Mouse (Mus musculus): ENCODE measurements around the gene Stk38l. TPM values are rescaled to one million over a fixed set of nuclear protein-coding genes. Genes with fewer than 3 reads are reported as not detected.
"Not testable (repeated sequence)": the region's sequence is repeated elsewhere in the genome, so short reads cannot be mapped to it uniquely, and the experiment has no call there.

Gene Stk38l
- polyA plus RNA-seq, 1 experiment from 2014 or later = 15.1 TPM

DNA sequence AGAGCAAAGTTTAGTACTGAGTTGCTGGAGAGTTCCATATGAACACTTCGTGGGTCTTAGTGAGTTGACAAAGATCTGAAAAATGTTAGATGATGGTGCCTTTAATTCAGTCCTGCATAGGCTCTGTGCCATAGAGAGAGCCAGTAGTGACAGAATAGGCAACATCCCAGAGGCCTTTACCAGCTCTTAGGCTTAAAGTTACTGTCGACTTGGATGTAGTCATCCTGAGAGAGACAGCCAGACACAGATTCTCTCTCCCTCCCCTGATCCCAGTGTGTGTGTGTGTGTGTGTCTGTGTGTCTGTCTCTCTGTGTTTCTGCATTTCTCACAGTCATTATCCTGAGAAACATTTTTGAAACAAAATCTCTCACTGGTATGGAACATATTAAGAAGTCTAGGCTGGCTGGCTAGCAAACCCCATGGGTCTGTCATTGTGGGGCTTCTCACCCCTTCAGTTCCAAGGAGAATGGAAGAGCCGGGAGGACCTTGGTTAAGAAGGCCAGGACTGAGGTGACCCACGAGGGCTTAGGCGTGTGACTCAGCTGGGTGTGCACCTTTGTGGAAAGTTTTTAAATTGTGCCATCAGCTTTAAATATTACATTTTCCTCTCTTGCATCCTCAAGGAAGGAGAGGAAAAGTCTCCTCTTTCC lies 17.3 kb downstream of the Stk38l start:
- no peak overlapping the region for H3K4me2 ChIP-seq
- H3K27ac ChIP-seq (replicated peaks) = no peak overlapping the region
- no peaks in the 10 kb centered on the region; the same call in 1 of the 2 replicates for H3K4me1 ChIP-seq (replicated peaks)
- no peak for ATAC-seq (ENCODE audit: low read depth)
- H3K27me3 ChIP-seq = no peaks in the 10 kb centered on the region
- no peak overlapping the region for H3K9ac ChIP-seq
- no peak overlapping the region for H3K4me3 ChIP-seq
- no peaks in the 10 kb centered on the region for H3K36me3 ChIP-seq
- H3K9me3 ChIP-seq = no peaks in the 10 kb centered on the region
- WGBS = 86% methylated on average over 5 of the region's 5 CpGs

DNA sequence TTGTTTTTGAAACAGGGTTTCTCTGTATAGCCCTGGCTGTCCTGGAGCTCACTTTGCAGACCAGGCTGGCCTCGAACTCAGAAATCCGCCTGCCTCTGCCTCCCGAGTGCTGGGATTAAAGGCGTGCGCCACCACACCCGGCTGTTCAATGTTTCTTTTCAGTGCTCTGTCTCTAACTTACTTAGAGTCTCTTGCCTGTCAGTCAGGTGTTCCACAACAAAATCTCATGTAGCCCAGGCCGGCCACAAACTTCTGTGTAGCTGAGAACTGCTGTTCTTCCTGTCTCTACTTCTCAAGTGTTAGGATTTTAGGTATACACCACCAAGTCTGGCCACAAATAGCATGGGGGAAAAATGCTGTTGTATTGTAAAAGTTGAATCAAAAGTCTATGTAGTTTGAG lies 19.5 kb downstream of the Stk38l start:
- H3K4me2 ChIP-seq; H3K9ac ChIP-seq; H3K27ac ChIP-seq (replicated peaks); H3K9me3 ChIP-seq; H3K4me3 ChIP-seq; H3K27me3 ChIP-seq; ATAC-seq (ENCODE audit: low read depth); H3K4me1 ChIP-seq (replicated peaks); H3K36me3 ChIP-seq: not testable (repeated sequence)
- 93% methylated on average over 7 of the region's 7 CpGs for WGBS

DNA sequence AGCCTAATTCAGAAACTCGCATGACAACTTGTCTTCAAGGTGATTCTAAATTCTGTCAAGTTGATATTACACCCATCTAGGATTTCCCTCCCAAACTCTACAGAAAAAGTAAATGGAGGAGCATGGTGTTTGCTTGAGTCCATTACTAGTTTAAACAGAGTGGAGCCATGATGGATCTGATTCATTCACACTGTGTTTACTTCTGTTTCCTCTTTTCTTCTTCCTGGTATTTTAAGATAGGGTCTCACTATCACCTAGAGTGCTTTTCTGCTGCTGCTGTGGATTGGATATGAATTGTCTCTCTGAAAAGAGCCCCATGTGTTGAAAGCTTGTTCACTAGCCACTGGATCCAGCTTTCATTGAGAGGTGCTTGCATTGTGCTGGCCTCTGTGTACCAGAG lies 20.4 kb downstream of the Stk38l start:
- Histone ChIP-seq H3K4me1 (replicated peaks) (no peaks in the 10 kb centered on the region), H3K27me3 (no peaks in the 10 kb centered on the region), H3K4me3 (no peak overlapping the region), H3K4me2 (no peak overlapping the region), H3K27ac (replicated peaks) (no peak overlapping the region), H3K36me3 (no peaks in the 10 kb centered on the region), H3K9me3 (no peaks in the 10 kb centered on the region), H3K9ac (no peak overlapping the region)
- no peak for ATAC-seq (ENCODE audit: low read depth)
- 91% methylated on average over 1 of the region's 1 CpGs for WGBS

DNA sequence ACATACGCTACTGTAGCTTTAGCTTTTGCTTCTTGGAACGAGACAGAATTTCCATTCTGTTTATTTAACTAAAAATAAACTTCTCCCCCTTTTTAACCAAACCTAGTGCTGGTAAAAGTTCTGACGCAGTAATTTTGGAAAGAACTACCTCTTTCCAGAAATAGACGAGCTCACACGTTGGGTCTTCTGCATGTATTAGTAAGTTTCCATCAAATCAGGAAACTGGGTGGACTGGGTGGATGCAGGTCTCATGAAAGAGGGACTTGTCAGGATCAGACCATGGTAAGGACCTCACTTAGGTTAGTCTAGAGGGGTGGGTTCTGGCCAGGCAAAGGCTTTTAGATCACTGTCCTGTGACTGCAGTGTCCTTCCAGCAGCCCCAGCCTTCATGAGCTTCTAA lies 21.8 kb downstream of the Stk38l start:
- Histone ChIP-seq H3K4me2 (no peak overlapping the region), H3K4me1 (replicated peaks) (no peaks in the 10 kb centered on the region), H3K36me3 (no peaks in the 10 kb centered on the region), H3K9ac (no peak overlapping the region), H3K27ac (replicated peaks) (no peak overlapping the region), H3K27me3 (no peaks in the 10 kb centered on the region), H3K9me3 (no peaks in the 10 kb centered on the region), H3K4me3 (no peak overlapping the region)
- ATAC-seq (ENCODE audit: low read depth) = no peak
- WGBS = 85% methylated on average over 5 of the region's 5 CpGs

DNA sequence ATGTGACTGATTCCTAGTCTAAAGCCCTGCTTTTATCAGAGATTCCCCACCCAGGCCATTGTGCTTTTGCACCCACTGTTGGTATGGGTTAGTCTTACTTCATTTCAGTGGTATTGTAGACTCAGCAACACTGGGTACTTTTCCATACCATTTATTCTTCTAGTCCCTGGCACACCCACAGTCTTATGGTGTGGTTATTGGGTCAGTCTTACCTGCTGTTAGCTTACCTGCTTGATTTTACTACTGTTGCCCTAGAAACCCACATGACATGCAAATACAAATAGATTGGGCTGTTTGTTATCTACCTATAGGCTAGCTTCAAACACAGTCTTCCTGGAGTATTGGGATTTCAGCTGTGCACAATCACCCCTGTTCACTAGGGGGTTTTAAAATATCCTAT lies 22.3 kb downstream of the Stk38l start:
- no peaks in the 10 kb centered on the region for H3K27me3 ChIP-seq
- no peak overlapping the region for H3K9ac ChIP-seq
- no peaks in the 10 kb centered on the region for H3K9me3 ChIP-seq
- no peak for ATAC-seq (ENCODE audit: low read depth)
- H3K27ac ChIP-seq (replicated peaks) = no peak overlapping the region
- H3K4me1 ChIP-seq (replicated peaks) = no peaks in the 10 kb centered on the region
- no peak overlapping the region for H3K4me3 ChIP-seq
- no peak overlapping the region for H3K4me2 ChIP-seq
- no peaks in the 10 kb centered on the region for H3K36me3 ChIP-seq

DNA sequence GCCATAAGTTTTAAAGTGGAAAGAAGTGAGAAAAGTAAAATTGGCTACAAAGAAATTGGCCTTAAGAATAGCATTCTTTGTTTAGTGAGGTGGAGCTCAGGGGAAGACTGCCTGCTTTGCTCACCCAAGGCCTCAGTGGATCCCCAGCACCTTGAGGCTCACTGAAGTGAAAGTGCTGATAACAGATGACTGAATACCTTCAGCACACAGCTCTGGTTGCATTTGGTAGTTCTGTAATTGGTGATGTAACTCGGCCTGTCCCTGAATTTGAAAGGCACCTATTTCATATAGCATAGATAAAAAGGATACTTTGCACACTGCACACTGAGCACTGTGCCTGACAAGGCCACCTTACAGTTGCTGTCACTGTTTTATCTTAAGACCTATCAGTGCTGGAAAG lies 23.5 kb downstream of the Stk38l start:
- no peak overlapping the region for H3K9ac ChIP-seq
- H3K27me3 ChIP-seq = no peaks in the 10 kb centered on the region
- H3K4me1 ChIP-seq (replicated peaks) = peaks cover 1% of the 10 kb centered on the region; the same call in 1 of the 2 replicates
- H3K36me3 ChIP-seq = no peaks in the 10 kb centered on the region
- no peak overlapping the region for H3K27ac ChIP-seq (replicated peaks)
- H3K4me3 ChIP-seq = no peak overlapping the region
- H3K9me3 ChIP-seq = no peaks in the 10 kb centered on the region
- WGBS = 100% methylated on average over 1 of the region's 1 CpGs
- no peak for ATAC-seq (ENCODE audit: low read depth)
- no peak overlapping the region for H3K4me2 ChIP-seq

DNA sequence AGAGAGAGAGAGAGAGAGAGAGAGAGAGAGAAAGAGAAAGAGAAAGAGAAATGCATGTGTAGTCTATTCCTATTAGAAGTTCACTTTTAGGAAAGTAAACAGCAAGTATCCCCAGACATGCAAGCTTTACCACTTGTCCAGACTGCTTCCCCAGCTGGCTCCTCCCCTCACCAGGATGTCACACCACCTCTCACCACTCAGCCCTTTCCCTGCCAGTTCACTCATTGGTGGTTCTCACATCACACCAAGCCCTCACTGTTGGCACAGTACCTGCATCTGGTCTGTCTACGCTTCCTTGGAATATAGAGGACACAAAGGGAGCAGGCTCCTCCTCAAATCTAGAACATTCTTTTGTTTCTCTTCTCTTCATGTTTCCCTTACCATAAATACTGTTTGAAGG lies 26.9 kb downstream of the Stk38l start:
- ATAC-seq (ENCODE audit: low read depth) = no peak
- Histone ChIP-seq H3K27ac (replicated peaks) (no peak overlapping the region), H3K36me3 (no peaks in the 10 kb centered on the region), H3K4me1 (replicated peaks) (peaks cover 14% of the 10 kb centered on the region), H3K9ac (no peak overlapping the region), H3K27me3 (no peaks in the 10 kb centered on the region), H3K4me2 (no peak overlapping the region), H3K9me3 (no peaks in the 10 kb centered on the region), H3K4me3 (no peak overlapping the region)
- 61% methylated on average over 1 of the region's 1 CpGs for WGBS

DNA sequence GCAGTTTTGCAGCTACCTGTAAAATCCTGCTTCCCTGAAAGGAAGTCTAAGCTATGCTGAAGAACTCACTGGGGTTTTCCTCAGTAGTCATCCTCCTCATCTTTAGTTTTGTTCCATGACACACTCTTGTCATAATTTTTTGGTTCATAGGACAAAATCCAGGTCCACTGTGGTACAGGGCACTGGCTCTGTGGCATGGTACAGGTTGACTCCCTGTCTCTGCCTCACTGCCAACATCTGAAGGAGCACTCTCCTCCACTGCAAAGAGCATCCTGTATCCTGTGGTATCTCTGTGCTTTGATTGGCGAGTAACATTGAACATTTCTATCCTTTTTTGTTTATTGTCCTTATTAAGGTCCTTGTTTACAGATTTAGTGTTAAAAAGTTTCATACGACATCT lies 27.4 kb downstream of the Stk38l start:
- Histone ChIP-seq H3K27ac (replicated peaks) (no peak overlapping the region), H3K36me3 (no peaks in the 10 kb centered on the region), H3K9me3 (no peaks in the 10 kb centered on the region), H3K9ac (no peak overlapping the region), H3K27me3 (no peaks in the 10 kb centered on the region), H3K4me2 (no peak overlapping the region), H3K4me1 (replicated peaks) (peaks cover 19% of the 10 kb centered on the region), H3K4me3 (no peak overlapping the region)
- no peak for ATAC-seq (ENCODE audit: low read depth)
- WGBS = 91% methylated on average over 2 of the region's 2 CpGs

DNA sequence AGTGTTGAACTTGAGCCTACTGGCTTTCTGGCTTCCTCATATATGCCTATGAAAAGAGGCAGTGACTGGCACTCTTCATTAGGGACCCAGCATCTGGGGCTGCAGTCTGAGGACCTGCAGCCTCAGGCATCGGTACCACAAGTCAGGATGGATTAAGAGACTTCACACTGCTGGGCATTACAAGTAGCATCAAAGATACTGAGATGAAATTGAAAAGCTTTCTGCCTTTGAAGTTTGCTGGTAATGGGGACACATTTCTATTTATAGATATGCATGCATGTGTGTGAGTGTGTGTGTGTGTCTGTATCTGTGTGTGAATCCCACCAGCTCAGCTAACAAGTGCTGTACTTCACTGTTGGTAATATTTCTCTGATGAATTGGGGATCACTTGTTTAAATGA lies 27.8 kb downstream of the Stk38l start:
- no peaks in the 10 kb centered on the region for H3K9me3 ChIP-seq
- no peak for ATAC-seq (ENCODE audit: low read depth)
- no peaks in the 10 kb centered on the region for H3K27me3 ChIP-seq
- H3K4me1 ChIP-seq (replicated peaks) = peaks cover 20% of the 10 kb centered on the region
- H3K36me3 ChIP-seq = no peaks in the 10 kb centered on the region
- no peak overlapping the region for H3K27ac ChIP-seq (replicated peaks)
- no peak overlapping the region for H3K9ac ChIP-seq
- WGBS = 76% methylated on average over 1 of the region's 1 CpGs
- H3K4me2 ChIP-seq = no peak overlapping the region
- H3K4me3 ChIP-seq = no peak overlapping the region

DNA sequence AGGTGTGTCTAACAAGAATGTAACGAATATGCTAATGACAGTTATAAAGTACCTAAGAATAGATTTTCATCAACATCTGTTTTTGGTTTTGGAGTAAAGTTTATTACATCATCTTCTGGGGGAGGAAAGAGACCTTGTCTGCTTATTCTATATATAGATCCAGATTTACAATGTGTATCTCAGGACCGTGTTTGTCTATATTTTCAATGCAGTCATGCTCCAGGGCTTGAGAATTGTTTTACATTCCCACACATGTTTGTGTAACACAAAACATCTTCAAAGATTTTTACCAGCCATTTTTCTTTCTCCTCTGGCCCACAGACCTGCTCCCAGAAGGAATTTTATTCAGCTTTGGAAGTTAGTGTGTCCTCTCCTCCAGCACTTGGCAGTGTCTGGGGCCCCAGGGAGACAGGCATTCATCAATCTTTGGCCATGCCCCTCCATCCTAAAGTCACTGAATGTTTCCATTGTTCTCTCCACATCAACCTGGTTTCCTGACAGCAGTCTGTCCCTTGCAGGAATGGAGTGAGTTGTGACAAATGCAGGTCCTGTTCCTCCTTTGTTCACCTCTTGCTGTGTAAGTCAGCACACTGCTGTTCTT lies 28.9 kb downstream of the Stk38l start:
- Histone ChIP-seq H3K27ac (replicated peaks) (no peak overlapping the region), H3K9ac (no peak overlapping the region; the same call in 1 of the 2 replicates), H3K27me3 (no peaks in the 10 kb centered on the region), H3K4me1 (replicated peaks) (peaks cover 20% of the 10 kb centered on the region), H3K4me2 (no peak overlapping the region), H3K36me3 (no peaks in the 10 kb centered on the region), H3K9me3 (no peaks in the 10 kb centered on the region), H3K4me3 (no peak overlapping the region)
- 74% methylated on average over 2 of the region's 2 CpGs for WGBS
- no peak for ATAC-seq (ENCODE audit: low read depth)

DNA sequence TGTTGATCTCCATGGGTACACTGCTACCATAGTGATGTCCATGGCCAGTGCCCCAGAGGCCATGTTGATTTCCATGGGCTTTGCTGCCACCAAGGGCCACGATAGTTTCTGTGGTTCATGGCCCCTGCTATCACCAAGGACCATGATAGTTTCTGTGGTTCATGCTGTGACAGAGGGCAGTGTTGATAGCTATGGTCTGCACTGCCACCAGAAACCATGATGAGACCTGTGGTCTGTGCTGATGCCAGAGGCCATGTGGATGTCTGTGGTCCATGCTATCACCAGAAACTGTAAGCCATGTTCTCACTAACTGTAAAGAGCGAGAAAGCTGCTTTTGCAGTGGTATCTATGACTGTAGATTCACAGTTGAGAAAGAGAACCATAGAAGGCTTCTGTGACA lies 30.3 kb downstream of the Stk38l start:
- H3K4me3 ChIP-seq = no peak overlapping the region
- ATAC-seq (ENCODE audit: low read depth) = no peak
- no peak overlapping the region for H3K4me2 ChIP-seq
- WGBS = 92% methylated on average over 2 of the region's 2 CpGs
- H3K4me1 ChIP-seq (replicated peaks) = peaks cover 20% of the 10 kb centered on the region
- H3K9me3 ChIP-seq = no peaks in the 10 kb centered on the region
- H3K27ac ChIP-seq (replicated peaks) = no peak overlapping the region
- H3K27me3 ChIP-seq = no peaks in the 10 kb centered on the region
- 0 out of 2 replicates have a peak, but pooled peaks cover 2% of the 10 kb centered on the region for H3K36me3 ChIP-seq
- H3K9ac ChIP-seq = no peak overlapping the region

DNA sequence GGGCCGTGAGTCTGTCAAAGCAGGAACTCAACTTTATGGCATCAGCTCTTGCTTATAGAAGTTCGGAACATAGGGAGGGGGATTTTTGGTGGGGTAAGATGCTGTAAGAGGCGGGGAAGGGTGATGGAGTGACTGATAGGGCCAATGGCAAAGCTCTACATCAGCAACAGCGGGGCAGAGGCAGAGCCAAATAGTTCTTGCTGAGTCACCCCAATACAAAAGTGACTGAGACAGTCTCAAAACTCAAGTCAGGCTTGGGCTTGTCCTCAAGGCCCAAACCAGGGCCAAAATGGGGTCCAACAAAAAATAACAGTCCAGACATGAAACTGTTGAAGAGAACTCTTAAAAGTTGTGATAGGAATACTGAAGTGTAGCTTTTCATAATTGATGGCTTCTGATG lies 30.9 kb downstream of the Stk38l start:
- 0 out of 2 replicates have a peak, but pooled peaks cover 6% of the 10 kb centered on the region for H3K36me3 ChIP-seq
- H3K27ac ChIP-seq (replicated peaks) = no peak overlapping the region
- H3K4me3 ChIP-seq = no peak overlapping the region
- ATAC-seq (ENCODE audit: low read depth) = no peak
- H3K9me3 ChIP-seq = no peaks in the 10 kb centered on the region
- no peaks in the 10 kb centered on the region for H3K27me3 ChIP-seq
- no peak overlapping the region for H3K4me2 ChIP-seq
- WGBS = 94% methylated on average over 4 of the region's 4 CpGs
- H3K4me1 ChIP-seq (replicated peaks) = peaks cover 20% of the 10 kb centered on the region
- H3K9ac ChIP-seq = no peak overlapping the region

DNA sequence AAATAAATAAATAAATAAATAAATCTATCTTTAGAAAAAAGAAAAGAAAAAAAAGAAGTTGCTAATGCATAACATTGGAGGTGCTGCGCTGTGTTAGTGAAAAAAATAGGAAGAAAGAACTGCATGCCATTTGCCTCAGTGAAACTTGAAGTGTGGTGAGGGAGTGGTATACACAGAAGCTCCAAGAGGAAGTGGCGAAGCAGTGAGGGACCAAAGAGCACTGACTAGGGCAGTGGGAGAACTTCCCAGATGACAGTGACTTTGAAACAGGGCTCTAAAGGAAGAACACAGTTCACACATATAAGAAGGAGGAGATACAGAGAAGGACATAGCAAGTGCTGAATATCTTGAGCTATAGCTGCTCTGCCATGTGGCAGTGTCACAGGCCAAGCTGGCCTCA lies 34.2 kb downstream of the Stk38l start:
- Histone ChIP-seq H3K27ac (replicated peaks) (no peak overlapping the region), H3K4me1 (replicated peaks) (peaks cover 12% of the 10 kb centered on the region), H3K4me2 (no peak overlapping the region), H3K9ac (no peak overlapping the region), H3K4me3 (no peak overlapping the region), H3K36me3 (0 out of 2 replicates have a peak, but pooled peaks cover 6% of the 10 kb centered on the region), H3K27me3 (no peaks in the 10 kb centered on the region), H3K9me3 (no peaks in the 10 kb centered on the region)
- 92% methylated on average over 2 of the region's 2 CpGs for WGBS
- ATAC-seq (ENCODE audit: low read depth) = no peak
